8 mouse cellular contexts compared by ENCODE assay signal in genomic region chr7:3302556-3303275, GRCm38 (mm10). TPM values are rescaled to one million over a fixed set of nuclear protein-coding genes. Genes with fewer than 3 reads are reported as not detected.
DNase-seq lines count a peak whose midpoint lies in the region; ATAC-seq and TF ChIP-seq lines count a peak whose summit lies in the region.

No protein-coding gene starts in this region.

- H3K9me3 ChIP-seq in lung, postnatal 0 days (ENCODE audit: low read length) = no peaks in the 10 kb centered on the region
- no peaks in the 10 kb centered on the region for H3K9me3 ChIP-seq in stomach, embryonic 15.5 days

- peak overlapping the region; percentile 68 for H3K27ac ChIP-seq in layer of hippocampus, adult 2 months
- no peak overlapping the region for H3K27ac ChIP-seq in lung, postnatal 0 days (ENCODE audit: low read length)
- no peak overlapping the region for H3K27ac ChIP-seq in stomach, embryonic 15.5 days

- peak overlapping the region; percentile 78 for H3K4me3 ChIP-seq in layer of hippocampus, adult 2 months
- H3K4me3 ChIP-seq in lung, postnatal 0 days (ENCODE audit: low read depth, low read length) = peak overlapping the region; percentile 31
- peak overlapping the region; percentile 34 for H3K4me3 ChIP-seq in stomach, embryonic 15.5 days (replicated peaks)

- intact Hi-C loops in heart, postnatal 10 days (cut with DNase I) = loop anchor here (2.0 to 10.0 kb wide), 3 partner anchors 40 to 392 kb away; partner anchors contain the start of genes Mboat7 and Tsen34
- intact Hi-C loops in left cerebral cortex, postnatal 10 days (cut with DNase I) = loop anchor here (10.0 kb wide), 1 partner anchor 78 kb away; no protein-coding TSS in a partner anchor

- 0 out of 2 replicates have a peak overlapping the region, but pooled peaks have one; percentile 13 for H3K9ac ChIP-seq in lung, postnatal 0 days (replicated peaks; ENCODE audit: low read depth)
- no peak overlapping the region for H3K9ac ChIP-seq in stomach, embryonic 15.5 days

- H3K27me3 ChIP-seq in lung, postnatal 0 days (replicated peaks; ENCODE audit: insufficient read depth, low read length) = peaks cover 13% of the 10 kb centered on the region; the same call in 1 of the 2 replicates
- H3K27me3 ChIP-seq in stomach, embryonic 15.5 days (replicated peaks) = peaks cover 26% of the 10 kb centered on the region

- TF ChIP-seq CTCF in layer of hippocampus, adult 2 months (conservative IDR thresholded peaks at IDR 0.05) = peak; percentile 85
- peak; percentile 81 for TF ChIP-seq CTCF in lung, postnatal 0 days (IDR thresholded peaks at IDR 0.05)

- no peak for DNase-seq in layer of hippocampus, adult 2 months (ENCODE audit: low spot score in 2 of 2)
- DNase-seq in layer of hippocampus, adult 11-12 months (ENCODE audit: low spot score) = no peak
- DNase-seq in embryo, embryonic 10 days (ENCODE audit: low spot score) = peak; percentile 74
- peak; percentile 57 to 59 for DNase-seq in heart, postnatal 10 days
- peak; percentile 79 for DNase-seq in lung, postnatal 0 days (ENCODE audit: low spot score)
- no peak for DNase-seq in left cerebral cortex, postnatal 10 days (ENCODE audit: extremely low spot score in 1 of 2, low spot score in 2 of 2)
- no peak for DNase-seq in thymus, postnatal 0 days (ENCODE audit: low spot score)

- H3K4me2 ChIP-seq in lung, postnatal 0 days (replicated peaks; ENCODE audit: low read depth, low read length) = peak overlapping the region; percentile 54
- H3K4me2 ChIP-seq in stomach, embryonic 15.5 days = peak overlapping the region; percentile 69

- peaks cover 8% of the 10 kb centered on the region; the same call in 1 of the 2 replicates for H3K36me3 ChIP-seq in lung, postnatal 0 days (ENCODE audit: insufficient read depth, low read length)
- no peaks in the 10 kb centered on the region; the same call in 1 of the 2 replicates for H3K36me3 ChIP-seq in stomach, embryonic 15.5 days

- peak; percentile 40 for ATAC-seq in lung, postnatal 0 days
- ATAC-seq in stomach, embryonic 15.5 days (ENCODE audit: insufficient read depth, low FRiP score, low read depth) = no peak

- 4% methylated on average over 16 of the region's 16 CpGs for WGBS in lung, postnatal 0 days
- WGBS in stomach, embryonic 15.5 days = 5% methylated on average over 16 of the region's 16 CpGs

- H3K4me1 ChIP-seq in lung, postnatal 0 days (ENCODE audit: insufficient read depth, low read depth, low read length) = peaks cover 17% of the 10 kb centered on the region; the same call in 1 of the 2 replicates
- peaks cover 29% of the 10 kb centered on the region for H3K4me1 ChIP-seq in stomach, embryonic 15.5 days

- TF ChIP-seq EP300 in lung, postnatal 0 days (IDR thresholded peaks at IDR 0.05) = no peak

RNA-seq across cellular contexts. Expression of gene Prkcg, which starts 13.7 kb away (rescaled TPM):
- 100 to 1,000 TPM; 518 to 547 TPM for total RNA-seq in layer of hippocampus, adult 2 months (2021)
- 1 to 10 TPM; 3.4 to 6.9 TPM for total RNA-seq in heart, postnatal 10 days (2021)
- 0.21 and 0.58 TPM in 2 replicates for polyA plus RNA-seq in lung, postnatal 0 days (2015; fragmentation: Nextera tagmentation; extraction: Ambion mirVana)
- 0.40 and 0.49 TPM in 2 replicates for polyA plus RNA-seq in stomach, embryonic 15.5 days (2015; fragmentation: Nextera tagmentation; extraction: Ambion mirVana)
- 100 to 1,000 TPM; 323 to 329 TPM for total RNA-seq in left cerebral cortex, postnatal 10 days (2021)
- 0.59 TPM in 1 of 2 replicates, not detected in the other for polyA plus RNA-seq in thymus, postnatal 0 days (2015; fragmentation: Nextera tagmentation; extraction: Ambion mirVana)

RNA-seq across cellular contexts. Expression of gene Myadm, which starts 13.8 kb away (rescaled TPM):
- total RNA-seq in layer of hippocampus, adult 2 months (2021) = 10 to 100 TPM; 52.5 to 60.1 TPM
- total RNA-seq in heart, postnatal 10 days (2021) = 100 to 1,000 TPM; 266 to 279 TPM
- polyA plus RNA-seq in lung, postnatal 0 days (2015; fragmentation: Nextera tagmentation; extraction: Ambion mirVana) = 142 and 144 TPM in 2 replicates
- 140 and 141 TPM in 2 replicates for polyA plus RNA-seq in stomach, embryonic 15.5 days (2015; fragmentation: Nextera tagmentation; extraction: Ambion mirVana)
- total RNA-seq in left cerebral cortex, postnatal 10 days (2021) = 10 to 100 TPM; 77.1 to 81.5 TPM
- 11.6 and 12.1 TPM in 2 replicates for polyA plus RNA-seq in thymus, postnatal 0 days (2015; fragmentation: Nextera tagmentation; extraction: Ambion mirVana)

RNA-seq across cellular contexts. Expression of gene Cacng7, which starts 30.0 kb away (rescaled TPM):
- total RNA-seq in layer of hippocampus, adult 2 months (2021) = 100 to 1,000 TPM; 128 to 138 TPM
- 1 to 10 TPM; 7.7 to 9.7 TPM for total RNA-seq in heart, postnatal 10 days (2021)
- 0.25 and 0.48 TPM in 2 replicates for polyA plus RNA-seq in lung, postnatal 0 days (2015; fragmentation: Nextera tagmentation; extraction: Ambion mirVana)
- polyA plus RNA-seq in stomach, embryonic 15.5 days (2015; fragmentation: Nextera tagmentation; extraction: Ambion mirVana) = 2.5 and 2.6 TPM in 2 replicates
- total RNA-seq in left cerebral cortex, postnatal 10 days (2021) = 100 to 1,000 TPM; 144 to 148 TPM
- polyA plus RNA-seq in thymus, postnatal 0 days (2015; fragmentation: Nextera tagmentation; extraction: Ambion mirVana) = 0.09 and 0.27 TPM in 2 replicates

RNA-seq across cellular contexts. Expression of gene Nlrp12, which starts 53.2 kb away (rescaled TPM):
- not detected for total RNA-seq in layer of hippocampus, adult 2 months (2021)
- total RNA-seq in heart, postnatal 10 days (2021) = under 1 TPM; 0.07 to 0.10 TPM
- 0.19 and 0.21 TPM in 2 replicates for polyA plus RNA-seq in lung, postnatal 0 days (2015; fragmentation: Nextera tagmentation; extraction: Ambion mirVana)
- 0.08 TPM in 1 of 2 replicates, not detected in the other for polyA plus RNA-seq in stomach, embryonic 15.5 days (2015; fragmentation: Nextera tagmentation; extraction: Ambion mirVana)
- under 1 TPM; 0.08 to 0.19 TPM for total RNA-seq in left cerebral cortex, postnatal 10 days (2021)
- 0.03 TPM in 1 of 2 replicates, not detected in the other for polyA plus RNA-seq in thymus, postnatal 0 days (2015; fragmentation: Nextera tagmentation; extraction: Ambion mirVana)

Comparison
In these comparisons a context has a peak if more than half of its experiments do, and no peak if none do; other contexts are left out.
1. DNase-seq: peak in embryo, embryonic 10 days (single experiment), heart, postnatal 10 days (2 of 2) and lung, postnatal 0 days (single experiment); none in layer of hippocampus, adult 2 months (0 of 2), layer of hippocampus, adult 11-12 months (single experiment), left cerebral cortex, postnatal 10 days (0 of 2) and thymus, postnatal 0 days (single experiment).
2. RNA of gene Prkcg, which starts 13.7 kb away (total RNA-seq): 518 to 547 TPM in layer of hippocampus, adult 2 months and 323 to 329 TPM in left cerebral cortex, postnatal 10 days; 3.4 to 6.9 TPM in heart, postnatal 10 days; every median in the first group is over 10 times any median in the second.
3. RNA of gene Cacng7, which starts 30.0 kb away (total RNA-seq): 144 to 148 TPM in left cerebral cortex, postnatal 10 days and 128 to 138 TPM in layer of hippocampus, adult 2 months; 7.7 to 9.7 TPM in heart, postnatal 10 days; every median in the first group is over 10 times any median in the second.
4. Peak in every context shown above with its lines, with median percentiles within 50 percentile points of each other: H3K4me3 ChIP-seq.